Mouse (Mus musculus) neural tube, embryonic 11.5 days (tissue): ENCODE measurements around the gene Nol4l. TPM values are rescaled to one million over a fixed set of nuclear protein-coding genes. Genes with fewer than 3 reads are reported as not detected.

ENCODE experiments used
- ATAC-seq: fragments of 200-750 bp; cut with Nextera tagmentation; 2 replicates; pipeline ENCODE4 v1.8.0; 2017; ENCODE audit warnings: moderate number of reproducible peaks, mild to moderate bottlenecking, moderate TSS enrichment, moderate library complexity; ENCODE audit not compliant: insufficient read depth, low FRiP score, low TSS enrichment
- DNase-seq: peaks from one replicate; pipeline ENCODE4 v3.0.0-alpha.2; 2015; ENCODE audit warnings: low spot score
- H3K27ac ChIP-seq: fragments of 300-500 bp; sonication (generic); 2 replicates; pipeline ENCODE4 v1.5.1; 2014; ENCODE audit warnings: low read depth, mild to moderate bottlenecking, low read length
- H3K27me3 ChIP-seq: fragments of 300-500 bp; sonication (generic); 2 replicates; pipeline ENCODE4 v1.6.1; 2014; ENCODE audit warnings: mild to moderate bottlenecking, low read length, mixed read lengths; ENCODE audit not compliant: control insufficient read depth, insufficient read depth
- H3K36me3 ChIP-seq: fragments of 300-500 bp; sonication (generic); 2 replicates; pipeline ENCODE4 v1.6.1; 2014; ENCODE audit warnings: mild to moderate bottlenecking, low read length, moderate library complexity, mixed read lengths; ENCODE audit not compliant: control insufficient read depth, insufficient read depth
- H3K4me1 ChIP-seq: fragments of 300-500 bp; sonication (generic); 2 replicates; pipeline ENCODE4 v1.6.1; 2014; ENCODE audit warnings: low read length, mixed read lengths; ENCODE audit not compliant: control insufficient read depth, insufficient read depth
- H3K4me2 ChIP-seq: fragments of 300-500 bp; sonication (generic); 2 replicates; pipeline ENCODE4 v1.6.1; 2014; ENCODE audit warnings: low read depth, mild to moderate bottlenecking, moderate library complexity
- H3K4me3 ChIP-seq: fragments of 300-500 bp; sonication (generic); 2 replicates; pipeline ENCODE4 v1.5.1; 2014; ENCODE audit warnings: low read depth, low read length
- H3K9ac ChIP-seq: fragments of 300-500 bp; sonication (generic); 2 replicates; pipeline ENCODE4 v1.6.1; 2014; ENCODE audit warnings: mild to moderate bottlenecking, low read length
- H3K9me3 ChIP-seq: fragments of 300-500 bp; sonication (generic); 2 replicates; pipeline ENCODE4 v1.6.1; 2016; ENCODE audit warnings: low read length; ENCODE audit not compliant: control insufficient read depth
- WGBS: fragments of 180-500 bp; shearing (Covaris S2); extraction: QIAGEN DNeasy Blood & Tissue Kit; methylation state at CpG from one replicate; pipeline ENCODE4 v1.1.7; 2014; 5-methylcytosine and 5-hydroxymethylcytosine counted together
- polyA plus RNA-seq: library from polyadenylated mRNA; unstranded; fragments of >200 nt; fragmentation: Nextera tagmentation; extraction: Ambion mirVana; gene quantifications from 2 replicates; pipeline ENCODE4 v1.2.1, GENCODE M21; 2014

The Nol4l gene
- polyA plus RNA-seq, 1 experiment from 2014 or later: 37.5 TPM

DNA sequence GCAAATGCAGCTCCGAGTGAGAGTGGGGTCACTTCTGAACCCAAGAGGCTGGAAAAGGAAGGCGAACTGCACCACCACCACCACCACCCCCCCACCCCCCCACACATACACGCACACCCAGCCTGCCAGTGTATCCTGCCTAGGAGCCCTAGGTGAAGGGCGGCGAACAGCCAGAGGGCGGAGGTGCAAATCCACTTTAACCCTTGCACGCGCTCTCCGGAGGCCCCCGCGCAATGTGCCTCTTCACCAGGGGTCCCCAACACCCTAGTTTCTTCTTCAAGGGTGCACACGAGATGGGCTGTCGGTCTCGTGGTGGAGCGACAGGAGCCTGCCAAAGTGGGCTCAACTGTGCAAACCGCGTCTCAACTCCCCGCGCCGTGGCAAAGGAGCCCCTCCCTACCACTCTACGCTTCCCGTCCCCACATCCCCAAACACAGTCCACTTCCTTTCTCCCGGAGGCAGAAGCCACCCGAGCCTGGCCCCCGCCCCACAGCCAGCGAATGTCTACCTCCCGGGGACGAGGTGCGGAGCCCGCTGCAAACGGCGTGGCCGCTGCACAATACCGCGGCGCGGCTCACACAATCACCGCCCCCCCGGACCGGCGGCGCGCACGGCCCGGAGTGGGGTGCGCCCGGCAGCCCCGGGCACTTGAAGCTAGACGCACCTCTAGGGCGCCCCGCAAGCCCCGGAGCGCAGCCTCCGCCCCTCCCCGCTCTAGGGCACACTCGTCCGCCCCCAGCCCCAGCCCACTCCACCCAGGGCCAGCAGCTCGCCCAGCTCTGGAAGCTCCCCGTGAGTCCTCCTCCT, 86.1 kb downstream of the Nol4l start:
- H3K27ac ChIP-seq: peak overlapping the region; percentile 96
- H3K36me3 ChIP-seq: no peaks in the 10 kb centered on the region
- no peaks in the 10 kb centered on the region for H3K27me3 ChIP-seq
- DNase-seq (peak; percentile 56), ATAC-seq (peak; percentile 56)
- peak overlapping the region; percentile 99 for H3K4me2 ChIP-seq
- no peaks in the 10 kb centered on the region for H3K9me3 ChIP-seq
- WGBS: 0% methylated on average over 39 of the region's 59 CpGs
- H3K4me3 ChIP-seq: peak overlapping the region; percentile 93
- peak overlapping the region; percentile 87 for H3K9ac ChIP-seq
- H3K4me1 ChIP-seq: peaks cover 34% of the 10 kb centered on the region

DNA sequence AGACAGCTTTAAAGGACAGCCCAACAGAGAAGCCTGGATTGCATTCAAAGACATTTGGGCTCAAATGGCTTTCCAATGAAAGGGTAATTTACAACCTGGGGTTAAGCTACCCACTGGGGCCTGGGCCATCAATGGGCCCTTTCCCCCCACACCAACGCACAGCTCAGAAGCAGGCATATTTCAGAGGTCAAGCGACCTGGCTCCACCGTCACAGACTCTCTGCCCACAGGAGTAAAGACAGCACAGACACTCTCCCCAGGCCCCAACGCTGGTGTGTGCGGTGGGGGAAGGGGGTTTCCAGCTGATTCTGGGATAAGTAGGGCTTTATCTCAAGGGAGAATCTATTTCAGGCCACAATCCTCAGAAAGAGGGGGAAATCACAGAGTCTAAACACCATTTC, 87.1 kb downstream of the Nol4l start:
- H3K9ac ChIP-seq: peak overlapping the region; percentile 87
- H3K36me3 ChIP-seq: no peaks in the 10 kb centered on the region
- peak overlapping the region; percentile 93 for H3K4me3 ChIP-seq
- H3K4me2 ChIP-seq: peak overlapping the region; percentile 99
- H3K27me3 ChIP-seq: no peaks in the 10 kb centered on the region
- no peaks in the 10 kb centered on the region for H3K9me3 ChIP-seq
- no peak for ATAC-seq
- H3K27ac ChIP-seq: peak overlapping the region; percentile 96
- DNase-seq: peak; percentile 44
- WGBS: 0% methylated on average over 5 of the region's 5 CpGs
- H3K4me1 ChIP-seq: peaks cover 34% of the 10 kb centered on the region

DNA sequence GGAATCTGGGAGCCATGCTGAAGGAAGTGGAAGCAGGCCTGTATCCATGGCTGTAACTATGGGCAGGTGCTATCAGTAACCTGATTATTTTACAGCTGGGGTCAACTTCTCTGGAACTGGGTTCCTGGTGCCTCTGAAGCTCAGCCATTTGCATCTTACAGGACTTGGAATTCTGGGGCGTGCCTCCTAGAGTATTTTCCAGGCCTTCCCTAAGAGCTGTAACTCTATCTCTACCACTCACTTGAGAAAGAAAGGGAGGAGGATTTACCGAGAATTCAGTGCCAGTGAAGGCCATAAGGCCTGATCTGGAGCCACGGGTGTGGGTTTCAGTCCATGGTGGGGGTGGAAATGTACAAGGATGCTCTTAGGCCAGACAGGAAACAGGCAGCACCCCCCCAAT, 88.5 kb downstream of the Nol4l start:
- H3K27me3 ChIP-seq: no peaks in the 10 kb centered on the region
- H3K36me3 ChIP-seq: no peaks in the 10 kb centered on the region; the same call in 1 of the 2 replicates
- H3K27ac ChIP-seq: no peak overlapping the region
- H3K9ac ChIP-seq: no peak overlapping the region; the same call in 1 of the 2 replicates
- 22% methylated on average over 3 of the region's 3 CpGs for WGBS
- peaks cover 48% of the 10 kb centered on the region for H3K4me1 ChIP-seq
- H3K4me2 ChIP-seq: peak overlapping the region; percentile 99
- no peaks in the 10 kb centered on the region for H3K9me3 ChIP-seq
- H3K4me3 ChIP-seq: no peak overlapping the region
- DNase-seq (no peak), ATAC-seq (no peak)

DNA sequence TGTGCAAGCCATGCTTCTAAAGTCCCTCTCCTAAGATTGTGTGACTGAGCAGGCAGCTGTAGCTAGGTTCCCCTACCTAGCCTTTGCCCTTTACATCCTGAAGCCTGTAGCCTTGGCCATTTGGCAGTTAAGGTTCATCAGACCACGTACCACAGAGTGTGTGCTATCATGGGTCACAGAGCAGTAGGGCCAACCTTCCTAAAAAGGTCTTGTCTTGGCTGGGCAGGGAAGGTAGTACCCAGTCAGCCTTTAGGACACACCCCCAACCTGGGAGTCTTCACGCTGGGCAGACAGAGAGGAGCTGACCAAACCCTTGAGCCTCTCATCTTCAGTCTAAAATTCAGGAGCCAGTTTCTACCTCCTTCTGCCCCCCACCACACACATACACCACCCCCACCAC, 89.0 kb downstream of the Nol4l start:
- Histone ChIP-seq H3K4me2 (peak overlapping the region; percentile 99), H3K9ac (no peak overlapping the region; the same call in 1 of the 2 replicates), H3K4me1 (peaks cover 53% of the 10 kb centered on the region)

DNA sequence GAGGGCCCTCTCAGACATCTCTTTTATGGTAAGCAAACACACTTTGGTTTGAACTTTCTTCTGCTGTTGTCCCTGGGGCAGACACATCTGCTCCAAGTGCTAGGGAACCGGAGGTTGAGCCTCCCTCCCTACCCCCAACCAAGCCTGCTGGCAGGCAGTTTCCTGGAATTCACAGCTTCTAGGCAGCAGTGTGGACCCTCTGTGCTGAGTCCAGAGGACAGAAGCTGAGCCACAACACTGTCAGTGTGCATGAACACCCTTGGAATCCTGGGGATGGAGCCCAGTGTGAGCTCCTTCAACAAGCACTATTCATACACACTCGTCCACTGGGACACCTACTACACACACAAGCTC, 92.5 kb downstream of the Nol4l start:
- no peaks in the 10 kb centered on the region for H3K9me3 ChIP-seq
- no peak overlapping the region for H3K4me2 ChIP-seq
- H3K9ac ChIP-seq: no peak overlapping the region
- H3K36me3 ChIP-seq: peaks cover 5% of the 10 kb centered on the region; the same call in 1 of the 2 replicates
- WGBS: 33% methylated on average over 2 of the region's 2 CpGs
- ATAC-seq (no peak), DNase-seq (no peak)
- H3K27me3 ChIP-seq: no peaks in the 10 kb centered on the region
- H3K4me3 ChIP-seq: no peak overlapping the region
- H3K4me1 ChIP-seq: peaks cover 76% of the 10 kb centered on the region
- H3K27ac ChIP-seq: peak overlapping the region; percentile 65; the same call in 1 of the 2 replicates

More for the DNA sequence above, 89.0 kb downstream of the Nol4l start:
- Histone ChIP-seq H3K9me3 (no peaks in the 10 kb centered on the region), H3K4me3 (no peak overlapping the region), H3K36me3 (peaks cover 5% of the 10 kb centered on the region; the same call in 1 of the 2 replicates), H3K27me3 (no peaks in the 10 kb centered on the region), H3K27ac (no peak overlapping the region; the same call in 1 of the 2 replicates)
- ATAC-seq (no peak), DNase-seq (no peak)
- 58% methylated on average over 2 of the region's 2 CpGs for WGBS

DNA sequence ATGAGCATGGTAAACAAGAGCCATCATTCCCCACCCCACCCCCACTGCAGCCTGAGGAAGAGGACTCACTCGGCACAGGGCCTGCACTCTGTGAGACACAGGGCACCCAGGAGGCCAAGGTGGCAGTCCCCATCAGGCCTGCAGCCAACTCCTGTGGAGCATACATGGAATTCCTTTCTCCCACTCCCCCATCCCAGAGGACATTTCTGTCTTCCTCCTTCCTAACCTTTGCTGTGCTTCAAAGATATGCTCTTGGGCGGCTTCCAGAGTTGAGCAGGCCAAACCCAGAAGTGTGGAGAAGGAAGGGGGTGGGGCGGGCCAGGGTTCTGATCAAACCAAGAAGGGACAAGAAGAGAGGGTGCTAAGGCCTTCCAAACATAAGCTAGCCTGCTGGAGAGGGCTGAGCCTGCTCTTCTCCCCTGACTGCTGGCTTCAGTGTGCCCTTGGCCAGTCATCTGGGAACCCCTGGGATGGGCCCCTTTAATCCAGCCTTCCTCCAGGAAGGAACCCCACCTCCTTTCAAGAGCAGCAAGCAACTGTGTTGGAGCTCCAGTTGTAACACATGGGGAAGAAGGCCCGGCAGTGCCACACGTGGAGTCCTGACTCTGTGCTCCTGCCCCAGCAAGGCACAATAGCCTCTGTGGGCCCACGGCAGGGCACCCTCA, 93.0 kb downstream of the Nol4l start:
- H3K4me2 ChIP-seq: no peak overlapping the region
- no peak for ATAC-seq

DNA sequence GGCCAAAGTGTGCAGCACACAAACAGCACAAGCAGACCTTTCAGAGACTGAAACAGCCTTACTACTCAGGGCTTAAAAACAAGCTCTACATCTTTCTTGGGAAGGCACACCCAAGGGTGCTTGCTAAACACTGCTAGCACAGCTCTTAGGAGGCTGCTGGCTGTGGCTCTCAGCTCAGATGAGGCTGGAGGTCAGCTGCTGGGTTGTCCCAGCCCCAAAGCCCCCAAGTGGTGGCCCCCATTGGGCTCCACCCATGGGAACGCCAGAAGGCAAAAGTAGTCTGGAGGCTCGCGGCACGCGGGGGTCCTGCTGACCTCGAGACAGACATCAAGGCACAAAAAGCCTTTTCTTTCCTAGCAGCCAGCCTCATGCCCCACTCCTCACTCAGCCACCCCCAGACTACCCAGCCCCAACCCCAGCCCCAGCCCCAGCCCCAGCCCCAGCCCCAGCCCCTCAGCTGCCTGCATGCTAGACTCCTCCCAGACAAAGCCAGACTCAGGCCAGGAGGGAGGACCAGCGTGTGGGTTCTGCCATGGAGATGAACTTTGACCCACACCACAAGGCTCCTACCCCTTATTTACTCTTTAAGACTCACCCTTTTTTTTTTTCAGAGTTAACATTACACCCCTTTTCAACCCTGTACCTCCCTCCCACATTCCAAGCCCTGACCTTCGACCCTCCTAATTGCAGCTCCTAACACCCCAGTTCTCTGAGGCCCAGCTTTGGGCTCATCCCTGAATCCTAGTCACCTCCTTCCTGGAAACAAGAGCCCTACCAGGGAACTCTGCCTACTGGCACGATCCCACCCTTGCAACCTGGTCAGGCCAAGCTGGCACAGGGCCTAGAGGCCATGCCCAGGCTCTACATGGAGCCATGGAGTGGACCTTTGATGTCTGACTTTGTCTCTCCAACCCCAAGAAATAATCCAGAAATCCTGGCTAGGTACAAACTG, 94.6 kb downstream of the Nol4l start:
- peak; percentile 48 for DNase-seq
- WGBS: 16% methylated on average over 9 of the region's 9 CpGs
- Histone ChIP-seq H3K4me1 (peaks cover 59% of the 10 kb centered on the region), H3K4me2 (peak overlapping the region; percentile 12; the same call in 1 of the 2 replicates), H3K9me3 (no peaks in the 10 kb centered on the region), H3K27ac (peak overlapping the region; percentile 70), H3K9ac (peak overlapping the region; percentile 14; the same call in 1 of the 2 replicates), H3K36me3 (peaks cover 7% of the 10 kb centered on the region; the same call in 1 of the 2 replicates), H3K27me3 (no peaks in the 10 kb centered on the region), H3K4me3 (no peak overlapping the region)
- ATAC-seq: peak; percentile 59

More for the DNA sequence above, 93.0 kb downstream of the Nol4l start:
- DNase-seq: no peak
- Histone ChIP-seq H3K4me3 (no peak overlapping the region), H3K9me3 (no peaks in the 10 kb centered on the region), H3K27me3 (no peaks in the 10 kb centered on the region), H3K27ac (peak overlapping the region; percentile 65; the same call in 1 of the 2 replicates), H3K9ac (no peak overlapping the region), H3K36me3 (peaks cover 5% of the 10 kb centered on the region; the same call in 1 of the 2 replicates), H3K4me1 (peaks cover 75% of the 10 kb centered on the region)
- WGBS: 30% methylated on average over 6 of the region's 6 CpGs

DNA sequence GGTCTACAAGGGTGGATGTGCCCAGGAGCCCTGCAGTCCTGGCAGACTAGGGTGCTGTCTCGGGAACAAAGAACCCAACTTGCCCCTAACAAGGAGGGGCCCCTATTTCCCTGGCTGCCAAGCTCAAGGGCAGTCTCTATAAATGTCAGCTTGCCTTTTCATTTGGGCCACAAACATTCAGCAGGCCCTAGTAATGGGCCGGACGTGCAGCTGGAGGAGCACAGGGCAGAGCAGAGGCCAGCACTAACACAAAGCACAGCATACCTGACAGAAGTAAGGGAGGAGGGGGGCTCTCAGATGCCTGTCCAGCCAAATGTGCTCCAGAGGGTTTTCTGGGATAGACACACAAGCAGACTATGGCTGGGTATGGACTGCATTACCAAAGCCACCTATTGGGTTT, 95.9 kb downstream of the Nol4l start:
- 53% methylated on average over 3 of the region's 3 CpGs for WGBS
- H3K9ac ChIP-seq: no peak overlapping the region
- no peaks in the 10 kb centered on the region for H3K27me3 ChIP-seq
- no peaks in the 10 kb centered on the region for H3K9me3 ChIP-seq
- no peak for DNase-seq
- no peak overlapping the region for H3K4me2 ChIP-seq
- peaks cover 7% of the 10 kb centered on the region; the same call in 1 of the 2 replicates for H3K36me3 ChIP-seq
- no peak for ATAC-seq
- H3K4me1 ChIP-seq: peaks cover 57% of the 10 kb centered on the region
- no peak overlapping the region for H3K27ac ChIP-seq
- no peak overlapping the region for H3K4me3 ChIP-seq
